Mouse (Mus musculus): ENCODE data around the gene Akap1. TPM values are rescaled to one million over a fixed set of nuclear protein-coding genes. Genes with fewer than 3 reads are reported as not detected.

Gene Akap1
- total and polyA plus RNA-seq, 2 experiments from 2014 or later, result 28.6 to 53.2 TPM

DNA sequence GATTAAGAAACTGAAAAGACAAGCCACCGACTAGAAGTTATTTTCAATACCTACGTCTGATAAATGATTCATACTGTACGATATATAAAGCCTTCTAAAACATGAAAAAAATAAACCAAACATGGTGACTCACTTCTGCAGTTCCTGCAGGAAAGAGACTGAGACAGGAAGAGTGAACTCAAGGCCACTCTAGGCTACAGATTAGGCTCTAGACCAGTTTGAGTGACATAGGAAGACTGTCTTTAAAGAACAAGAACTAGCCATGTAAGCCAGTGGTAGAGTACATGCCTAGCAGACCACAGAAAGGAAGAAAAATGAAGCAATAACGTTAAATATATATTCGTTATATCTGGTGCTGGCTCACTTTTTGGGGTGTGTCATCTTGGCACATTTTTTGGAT lies 81.9 kb downstream of the Akap1 start:
- 92% methylated on average over 5 of the region's 5 CpGs for WGBS
- ATAC-seq, result no peak
- no peak for TF ChIP-seq CTCF (IDR thresholded peaks at IDR 0.05; ENCODE audit: low read depth)

More for the DNA sequence above, 81.9 kb downstream of the Akap1 start:
- Histone ChIP-seq H3K9ac (no peak overlapping the region), H3K4me2 (ENCODE audit: low read depth) (no peak overlapping the region), H3K36me3 (ENCODE audit: insufficient read depth) (no peaks in the 10 kb centered on the region), H3K27me3 (ENCODE audit: insufficient read depth, low read length) (no peaks in the 10 kb centered on the region), H3K9me3 (ENCODE audit: low read length) (no peaks in the 10 kb centered on the region), H3K4me3 (ENCODE audit: low read depth, low read length) (no peak overlapping the region), H3K27ac (ENCODE audit: low read depth, low read length) (no peak overlapping the region), H3K4me1 (ENCODE audit: insufficient read depth) (no peaks in the 10 kb centered on the region)
- no peak for DNase-seq

Other genes starting within 250 kb of the Akap1 start
- 81.4 and 107 TPM in 2 replicates for gene Msi2, start 146.1 kb downstream of the Akap1 start, total RNA-seq (2014; rRNA removed)
- gene Msi2, start 146.1 kb downstream of the Akap1 start, polyA plus RNA-seq (2015; fragmentation: Nextera tagmentation; extraction: Ambion mirVana), result 9.8 and 18.5 TPM in 2 replicates
- gene Scpep1, start 90.9 kb upstream of the Akap1 start, total RNA-seq (2014; rRNA removed), result 27.5 and 28.9 TPM in 2 replicates
- 19.5 and 27.4 TPM in 2 replicates for gene Scpep1, start 90.9 kb upstream of the Akap1 start, polyA plus RNA-seq (2015; fragmentation: Nextera tagmentation; extraction: Ambion mirVana)
- not detected in 2 replicates for gene Elobl, start 102.3 kb upstream of the Akap1 start, total RNA-seq (2014; rRNA removed)
- gene Elobl, start 102.3 kb upstream of the Akap1 start, polyA plus RNA-seq (2015; fragmentation: Nextera tagmentation; extraction: Ambion mirVana), result not detected in 2 replicates
- 40.1 and 44.9 TPM in 2 replicates for gene Coil, start 105.7 kb upstream of the Akap1 start, total RNA-seq (2014; rRNA removed)
- gene Coil, start 105.7 kb upstream of the Akap1 start, polyA plus RNA-seq (2015; fragmentation: Nextera tagmentation; extraction: Ambion mirVana), result 23.7 and 25.5 TPM in 2 replicates
- gene Trim25, start 134.8 kb upstream of the Akap1 start, total RNA-seq (2014; rRNA removed), result 2.4 and 4.6 TPM in 2 replicates
- gene Trim25, start 134.8 kb upstream of the Akap1 start, polyA plus RNA-seq (2015; fragmentation: Nextera tagmentation; extraction: Ambion mirVana), result 2.7 and 4.9 TPM in 2 replicates
- 30.5 and 37.8 TPM in 2 replicates for gene Dgke, start 202.3 kb upstream of the Akap1 start, total RNA-seq (2014; rRNA removed)
- gene Dgke, start 202.3 kb upstream of the Akap1 start, polyA plus RNA-seq (2015; fragmentation: Nextera tagmentation; extraction: Ambion mirVana), result 10.5 and 14.6 TPM in 2 replicates
- not detected in 2 replicates for gene Gm525, start 209.3 kb upstream of the Akap1 start, total RNA-seq (2014; rRNA removed)
- 0.30 and 0.39 TPM in 2 replicates for gene Gm525, start 209.3 kb upstream of the Akap1 start, polyA plus RNA-seq (2015; fragmentation: Nextera tagmentation; extraction: Ambion mirVana)

Measured in forebrain, postnatal 0 days (tissue).